Mouse (Mus musculus): ENCODE results near the gene Bbx.

Gene Bbx

GRCm38 (mm10) chr16:50395928-50396612 lies 36.1 kb downstream of the Bbx start:
- no peak for DNase-seq

GRCm38 (mm10) chr16:50388499-50388898 lies 43.7 kb downstream of the Bbx start:
- DNase-seq: no peak

DNA sequence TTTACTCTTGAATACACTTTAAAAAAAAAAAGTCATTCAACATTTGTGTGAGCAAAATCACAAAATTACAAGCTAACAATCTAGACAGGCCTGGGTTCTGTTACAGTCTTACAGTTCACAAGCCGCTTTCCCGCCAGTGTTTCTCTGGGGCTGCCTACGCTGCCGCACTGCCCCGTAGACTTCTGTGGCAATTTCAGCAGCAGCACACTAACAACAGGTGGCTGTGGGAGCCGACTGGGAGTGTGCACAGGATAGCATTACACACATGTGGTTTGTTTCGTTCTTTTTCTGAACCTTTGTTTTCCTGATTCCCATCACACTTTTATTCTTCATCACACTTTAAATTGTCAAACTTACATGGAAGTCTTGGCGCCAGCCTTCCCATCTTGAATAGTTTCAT lies 48.6 kb downstream of the Bbx start:
- no peak for DNase-seq

DNA sequence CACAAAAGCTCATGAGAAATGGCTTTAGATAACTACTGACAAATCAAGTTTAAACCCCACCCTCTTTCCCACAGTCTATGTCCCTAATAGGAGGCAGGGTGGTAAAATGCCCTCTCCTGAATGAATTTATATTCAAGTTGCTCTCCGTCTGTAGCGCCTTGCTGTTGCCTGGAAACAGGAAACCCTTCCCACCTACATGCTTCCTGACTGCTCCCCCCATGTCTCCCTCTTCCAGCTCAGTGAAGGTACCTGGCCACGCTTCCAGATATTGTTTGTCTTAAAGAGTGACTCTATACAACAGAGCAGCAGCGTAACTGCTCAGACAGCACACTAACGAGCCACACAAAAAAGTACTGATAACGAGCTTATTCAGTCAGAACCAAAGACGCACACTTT lies 50.8 kb downstream of the Bbx start:
- DNase-seq: no peak

DNA sequence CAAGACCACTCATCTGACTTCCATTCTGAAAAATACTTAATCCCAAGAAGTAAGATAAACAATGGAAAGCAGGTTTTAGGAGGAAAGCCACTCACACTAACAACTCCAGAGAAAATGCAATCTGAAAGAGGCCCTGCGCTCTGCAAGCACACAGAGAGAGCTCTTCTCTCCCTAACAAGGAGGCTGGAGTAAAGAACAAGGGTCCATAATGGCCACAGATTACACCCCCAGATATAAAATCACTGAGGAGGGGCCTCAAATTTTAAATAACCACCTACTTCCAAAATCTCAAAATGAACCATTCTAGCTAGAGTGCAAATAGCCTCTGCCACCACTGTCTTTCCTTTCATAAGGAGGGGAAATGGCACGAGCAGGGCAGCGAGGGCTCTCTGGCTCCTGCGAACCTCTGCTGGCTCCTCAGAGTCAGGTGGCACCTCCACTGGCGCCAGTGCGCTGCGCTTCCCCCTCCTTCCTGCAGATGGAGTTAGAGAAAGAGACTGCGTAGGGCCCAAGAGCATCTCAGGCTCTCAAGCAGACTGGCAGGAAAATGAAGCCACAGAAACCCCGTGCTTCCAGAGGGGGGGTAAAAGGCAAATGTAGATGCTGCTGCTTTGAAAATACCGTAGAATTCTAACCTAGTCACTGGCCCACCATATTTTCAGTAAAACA lies 51.4 kb downstream of the Bbx start:
- DNase-seq: peak; percentile 66 to 74

GRCm38 (mm10) chr16:50380232-50380631 lies 52.0 kb downstream of the Bbx start:
- DNase-seq: no peak

DNA sequence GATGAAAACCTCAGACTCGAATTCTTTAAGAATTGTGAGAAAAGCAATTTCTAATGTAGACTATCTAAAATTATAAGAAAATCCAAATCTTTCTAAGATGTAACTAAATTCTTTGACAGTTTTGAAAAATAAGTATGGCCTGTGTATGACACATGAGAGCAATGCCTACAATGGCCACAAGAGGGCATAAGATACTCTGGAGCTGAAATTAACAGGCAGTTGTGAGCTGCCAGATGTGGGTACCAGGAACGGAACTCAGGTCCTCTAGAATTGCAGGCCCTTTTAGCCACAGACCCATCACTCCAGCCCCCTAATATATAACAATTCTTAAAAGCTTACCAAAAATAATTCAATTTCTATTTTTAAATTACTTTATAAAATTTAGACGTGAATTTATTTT lies 57.6 kb downstream of the Bbx start:
- peak; percentile 21 to 29 for DNase-seq

DNA sequence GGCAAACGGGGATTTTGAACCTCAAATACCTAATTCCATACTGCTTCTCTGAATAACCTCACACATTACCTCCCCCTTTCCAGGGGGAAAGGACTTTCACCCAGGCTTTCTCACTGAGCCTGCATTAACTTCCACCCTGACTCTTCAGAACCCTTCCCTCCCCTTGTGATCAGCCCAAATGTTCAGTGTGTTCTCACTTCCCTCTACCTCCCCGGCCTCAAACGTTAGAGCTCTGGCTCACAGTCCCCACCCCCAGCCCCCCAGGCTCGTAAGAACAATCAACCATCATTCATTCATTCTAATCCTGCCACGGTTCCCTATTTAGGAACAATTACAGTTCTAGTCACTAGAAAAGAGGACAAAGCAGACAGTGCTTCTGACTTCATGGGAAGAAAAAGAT lies 58.5 kb downstream of the Bbx start:
- DNase-seq: no peak

DNA sequence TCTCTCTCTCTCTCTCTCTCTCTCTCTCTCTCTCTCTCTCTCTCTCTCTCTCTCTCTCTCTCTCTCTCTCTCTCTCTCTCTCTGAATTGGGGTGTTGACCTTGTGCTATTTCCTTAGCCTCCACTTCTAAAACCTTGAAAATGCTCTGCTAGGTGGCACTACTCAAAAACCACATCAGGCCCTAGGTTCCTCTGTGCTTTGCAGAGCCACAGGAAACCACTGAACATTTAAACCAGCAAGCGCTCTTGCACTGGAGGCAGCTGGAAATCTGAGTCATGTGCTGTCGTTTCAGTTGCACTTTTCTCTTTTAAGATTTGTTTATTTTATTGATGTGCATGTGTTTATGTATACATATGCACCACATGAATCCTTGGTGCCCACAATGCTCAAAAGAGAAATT lies 59.6 kb downstream of the Bbx start:
- no peak for DNase-seq

DNA sequence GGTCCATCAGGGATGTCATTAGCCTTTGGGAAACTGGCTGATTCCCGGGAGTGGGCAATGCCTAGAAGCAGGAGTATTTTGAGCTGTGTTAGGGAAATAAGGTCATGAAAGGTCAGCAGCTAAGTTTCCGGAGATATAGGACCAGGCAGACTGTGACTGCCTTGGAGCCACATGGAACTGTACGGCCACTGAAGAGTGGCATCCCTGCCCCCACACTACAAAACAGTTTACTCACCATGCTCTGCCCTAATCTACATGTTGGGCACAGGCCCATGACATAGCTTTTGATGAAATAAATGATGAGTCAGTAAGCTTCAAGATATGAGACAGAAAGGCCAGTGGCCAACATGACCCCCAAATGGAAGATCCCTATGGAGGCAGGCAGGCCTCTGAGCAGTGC lies 60.7 kb downstream of the Bbx start:
- no peak for DNase-seq

DNA sequence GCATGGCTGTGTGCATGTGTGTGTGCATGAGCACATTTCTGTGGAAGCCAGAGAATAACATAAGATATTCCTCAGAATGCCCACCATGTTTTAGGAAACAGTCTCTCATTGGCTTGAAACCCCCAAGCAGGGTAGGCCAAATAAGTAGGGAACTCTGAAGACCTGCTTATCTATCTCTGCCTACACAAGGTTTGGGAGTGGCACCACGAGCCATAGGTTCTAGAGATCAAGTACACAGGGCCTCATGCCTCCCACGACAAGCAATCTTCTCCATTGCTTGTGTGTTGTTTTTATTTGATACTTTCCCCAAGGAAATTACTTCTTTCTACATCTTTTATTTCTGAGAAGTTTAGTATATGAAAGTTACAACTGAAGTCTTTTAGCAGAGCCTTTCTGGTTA lies 61.8 kb downstream of the Bbx start:
- DNase-seq: no peak

GRCm38 (mm10) chr16:50366556-50366955 lies 65.6 kb downstream of the Bbx start:
- no peak for DNase-seq

- peak; percentile 54 to 63 for DNase-seq
Observed at GRCm38 (mm10) chr16:50364189-50365059, 67.8 kb downstream of the Bbx start.

GRCm38 (mm10) chr16:50363443-50364188 lies 68.6 kb downstream of the Bbx start:
- peak in 1 of 2 experiments; percentile 19 for DNase-seq

- DNase-seq: no peak
Observed at GRCm38 (mm10) chr16:50360631-50361030, 71.6 kb downstream of the Bbx start.

DNA sequence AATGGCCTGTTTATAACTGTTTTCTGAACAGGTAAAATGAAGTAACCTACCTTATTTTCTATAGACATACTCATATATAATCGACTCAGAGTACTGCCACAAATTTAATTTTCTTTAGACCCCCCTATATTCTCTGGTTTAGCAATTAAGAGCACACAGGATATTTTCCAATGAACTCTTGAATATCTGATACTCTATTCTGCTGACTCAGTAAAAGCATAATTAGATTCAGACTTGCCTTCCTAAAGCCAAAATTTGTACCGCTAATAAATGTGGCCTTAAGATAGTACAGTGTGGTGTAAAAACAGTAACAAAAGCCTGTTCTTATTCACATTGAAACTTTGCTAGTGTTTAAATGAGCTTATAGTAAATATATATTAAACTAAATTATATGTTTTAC lies 102.5 kb downstream of the Bbx start:
- no peak for DNase-seq

DNA sequence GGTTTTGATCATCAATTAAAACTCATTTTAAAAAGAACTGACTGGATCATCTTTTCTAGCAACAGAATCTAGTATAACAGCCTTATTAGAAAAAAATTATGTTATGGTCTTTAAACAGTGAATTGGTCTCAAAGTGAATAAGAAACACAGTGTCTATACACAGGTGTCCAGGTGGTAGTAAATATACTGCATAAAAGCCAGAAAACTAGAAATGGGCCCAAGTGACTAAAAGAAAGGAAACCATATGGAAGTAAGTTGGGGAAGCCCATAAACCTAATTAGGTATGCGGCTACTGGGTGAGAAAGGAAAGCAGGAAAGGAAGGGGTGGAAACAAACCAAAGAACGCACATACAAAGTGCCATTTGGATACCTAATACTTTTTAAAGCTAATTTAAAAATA lies 107.4 kb downstream of the Bbx start:
- DNase-seq: no peak

- DNase-seq: no peak
Observed at GRCm38 (mm10) chr16:50324292-50324691, 107.9 kb downstream of the Bbx start.

- DNase-seq: no peak
Observed at GRCm38 (mm10) chr16:50321368-50321767, 110.8 kb downstream of the Bbx start.

GRCm38 (mm10) chr16:50318255-50318654 lies 113.9 kb downstream of the Bbx start:
- DNase-seq: no peak

DNA sequence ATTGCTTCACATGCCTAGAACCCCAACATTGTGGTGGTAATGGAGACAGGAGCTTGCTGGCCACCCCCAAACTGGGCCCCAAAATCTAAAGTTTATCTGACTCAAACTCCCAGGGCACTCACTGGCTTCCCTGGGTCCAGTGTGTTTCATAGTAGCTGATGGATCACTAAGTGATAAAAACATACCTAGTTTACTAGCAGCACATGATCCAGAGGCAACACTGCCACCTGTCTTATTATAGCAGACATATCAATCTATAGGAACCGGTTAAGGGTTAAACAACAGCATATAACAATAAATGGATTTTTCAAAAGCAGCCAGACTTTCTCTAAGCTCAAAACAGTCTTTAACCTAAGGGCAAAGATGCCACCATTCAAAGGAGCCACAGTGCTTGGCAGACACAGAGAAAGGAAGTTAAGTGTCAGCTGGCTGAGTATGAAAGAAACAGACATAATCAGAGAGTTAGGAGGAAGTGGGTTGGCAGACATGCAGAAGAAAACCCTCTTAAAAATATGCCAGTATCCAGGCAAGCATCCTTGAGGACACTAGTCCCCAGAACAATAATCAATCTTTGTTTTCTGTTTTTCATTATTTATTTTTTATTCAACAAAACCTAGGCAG lies 116.7 kb downstream of the Bbx start:
- no peak for DNase-seq

GRCm38 (mm10) chr16:50311588-50311987 lies 120.6 kb downstream of the Bbx start:
- DNase-seq: no peak
